Mouse (Mus musculus): ENCODE measurements around the gene Mcl1. TPM values are rescaled to one million over a fixed set of nuclear protein-coding genes. Genes with fewer than 3 reads are reported as not detected.

The Mcl1 gene
- polyA plus RNA-seq (2015; fragmentation: Nextera tagmentation; extraction: Ambion mirVana) = 37.3 and 47.5 TPM in 2 replicates

DNA sequence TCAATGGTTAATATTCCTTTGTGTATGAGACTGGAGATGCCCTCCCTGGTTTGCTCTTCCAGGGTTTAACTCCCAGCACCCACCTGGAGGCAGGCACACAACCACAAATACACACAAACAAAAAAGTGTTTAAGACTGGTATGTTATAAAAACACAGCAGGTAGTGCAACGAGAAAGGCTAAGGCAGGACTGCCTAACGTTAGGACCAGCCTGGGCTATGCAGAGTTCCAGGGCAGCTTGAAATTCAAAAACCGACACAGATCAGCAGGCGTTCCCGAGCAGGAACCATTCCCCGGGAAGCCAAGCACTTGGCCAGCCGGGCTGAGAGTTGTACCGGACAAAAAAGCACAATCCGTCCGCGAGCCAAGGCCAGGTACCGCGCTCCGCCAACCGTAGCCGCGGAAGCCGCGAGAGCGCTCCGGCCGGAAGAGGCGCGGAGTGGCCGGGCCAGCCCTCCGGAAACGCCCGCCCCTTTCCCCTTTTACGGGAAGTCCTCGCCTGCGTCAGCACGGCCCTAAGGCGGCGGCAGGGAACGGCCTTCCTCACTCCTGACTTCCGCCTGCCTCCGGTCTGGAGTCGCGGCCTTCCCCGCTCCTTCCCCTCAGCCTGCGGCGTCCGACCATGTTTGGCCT lies at the start of gene Mcl1:
TSS of gene Mcl1 (plus strand) at position 553 of the 632 bp plus-strand sequence.

DNA sequence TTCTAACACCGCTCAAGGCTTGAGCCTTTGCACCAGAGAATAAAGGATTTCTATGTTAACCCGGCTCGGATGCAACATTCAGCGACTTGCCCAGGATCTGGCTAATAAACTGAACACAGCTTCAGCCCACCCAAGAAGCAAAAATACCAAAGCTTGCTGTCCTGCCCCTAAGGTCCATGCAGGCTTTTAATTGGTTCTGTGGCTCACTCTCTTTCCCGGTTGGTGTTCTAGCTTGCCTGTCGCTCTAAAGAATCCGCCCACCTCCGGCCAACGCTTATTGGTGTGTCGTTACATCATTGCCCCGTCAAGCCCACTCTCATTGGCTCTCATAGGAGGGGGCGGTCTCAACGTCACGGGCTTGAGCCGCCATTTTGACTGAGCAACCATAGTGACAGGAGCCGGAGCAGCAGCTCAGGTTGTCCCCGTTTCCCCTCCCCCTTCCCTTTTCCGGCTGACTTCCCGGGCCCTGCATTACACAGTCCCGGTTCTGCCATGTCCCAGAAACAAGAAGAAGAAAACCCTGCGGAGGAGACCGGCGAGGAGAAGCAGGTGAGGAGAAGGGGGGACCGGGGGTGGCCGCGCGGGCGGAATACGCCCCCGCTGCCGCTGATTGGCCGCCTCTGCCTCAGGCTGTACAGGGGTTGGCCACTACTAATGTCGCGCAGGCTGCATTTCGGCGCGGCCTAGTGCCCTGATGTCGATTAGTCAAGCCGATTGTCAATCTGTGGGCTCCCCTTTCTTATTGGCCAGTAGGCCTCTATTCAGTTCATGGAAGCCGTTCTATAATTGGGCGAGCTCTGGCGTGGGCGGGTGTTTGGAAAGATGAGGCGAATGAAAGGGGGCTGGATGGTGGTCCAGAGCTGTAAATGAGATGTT lies 33.7 kb upstream of the Mcl1 start, which contains the start of gene Ensa:
TSS of gene Ensa (plus strand) at position 366 of the 876 bp plus-strand sequence.

DNA sequence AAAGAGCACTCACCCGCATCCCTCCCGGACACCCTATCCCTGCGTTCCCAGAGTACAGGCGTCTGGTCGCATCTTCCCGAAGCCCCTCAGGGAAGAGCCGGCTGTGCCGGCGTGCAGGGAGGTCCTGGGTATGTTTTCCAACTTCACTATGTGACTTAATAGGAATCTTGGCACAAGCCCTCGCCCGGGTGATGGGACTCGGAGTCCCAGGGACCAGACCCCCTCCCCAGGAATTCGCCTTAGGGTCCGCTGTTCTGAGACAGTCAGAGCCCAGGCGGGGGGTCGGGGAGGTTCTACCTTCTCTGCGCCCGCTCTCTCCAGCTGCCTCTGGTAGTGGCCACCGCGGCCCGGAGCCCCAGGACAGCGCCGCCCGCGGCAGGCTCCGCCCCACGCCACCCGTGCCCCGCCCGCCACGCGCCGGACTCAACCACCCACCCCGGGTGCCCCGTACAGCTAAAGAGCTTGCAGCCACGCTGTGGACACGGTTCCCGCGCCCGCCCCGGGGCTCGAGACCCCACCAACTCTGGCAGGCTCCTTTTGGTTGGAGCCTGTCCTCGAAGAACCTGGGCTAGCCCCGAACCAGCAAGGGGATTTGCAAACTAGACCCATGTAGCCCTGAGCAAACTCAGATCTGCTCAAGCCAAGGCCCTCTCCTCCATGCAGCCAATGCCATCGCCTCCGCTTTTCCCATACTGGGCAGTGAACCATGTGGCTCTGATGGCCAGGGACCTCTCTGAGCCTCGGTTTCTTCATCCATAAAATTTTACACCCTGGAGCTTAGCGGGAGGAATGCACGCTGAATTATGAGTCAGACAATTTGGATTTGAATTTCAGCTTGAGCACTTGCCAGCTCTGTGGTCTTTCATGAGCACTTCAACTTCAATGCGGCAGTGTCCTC lies 29.2 kb downstream of the Mcl1 start, which contains the start of gene Adamtsl4:
TSS of gene Adamtsl4 (minus strand) at position 394 of the 898 bp plus-strand sequence.

Other genes with a start within 250 kb of the Mcl1 start
- 9.4 and 10.5 TPM in 2 replicates for gene Arnt, start 224.4 kb upstream of the Mcl1 start, polyA plus RNA-seq (2015; fragmentation: Nextera tagmentation; extraction: Ambion mirVana)
- 15.4 and 31.3 TPM in 2 replicates for gene Ctsk, start 159.5 kb upstream of the Mcl1 start, polyA plus RNA-seq (2015; fragmentation: Nextera tagmentation; extraction: Ambion mirVana)
- gene Ctss, start 132.0 kb upstream of the Mcl1 start, polyA plus RNA-seq (2015; fragmentation: Nextera tagmentation; extraction: Ambion mirVana) = 38.5 and 40.3 TPM in 2 replicates
- gene Hormad1, start 99.1 kb upstream of the Mcl1 start, polyA plus RNA-seq (2015; fragmentation: Nextera tagmentation; extraction: Ambion mirVana) = not detected in 2 replicates
- 19.0 and 20.1 TPM in 2 replicates for gene Golph3l, start 69.9 kb upstream of the Mcl1 start, polyA plus RNA-seq (2015; fragmentation: Nextera tagmentation; extraction: Ambion mirVana)
- gene Ensa, start 33.8 kb upstream of the Mcl1 start, polyA plus RNA-seq (2015; fragmentation: Nextera tagmentation; extraction: Ambion mirVana) = 125 and 136 TPM in 2 replicates
- gene Adamtsl4, start 29.1 kb downstream of the Mcl1 start, polyA plus RNA-seq (2015; fragmentation: Nextera tagmentation; extraction: Ambion mirVana) = 3.1 TPM in 2 replicates
- 13.1 and 19.6 TPM in 2 replicates for gene Ecm1, start 80.8 kb downstream of the Mcl1 start, polyA plus RNA-seq (2015; fragmentation: Nextera tagmentation; extraction: Ambion mirVana)
- 36.3 and 41.3 TPM in 2 replicates for gene Tars2, start 101.4 kb downstream of the Mcl1 start, polyA plus RNA-seq (2015; fragmentation: Nextera tagmentation; extraction: Ambion mirVana)
- gene Rprd2, start 160.1 kb downstream of the Mcl1 start, polyA plus RNA-seq (2015; fragmentation: Nextera tagmentation; extraction: Ambion mirVana) = 18.6 and 19.4 TPM in 2 replicates
- gene Prpf3, start 197.1 kb downstream of the Mcl1 start, polyA plus RNA-seq (2015; fragmentation: Nextera tagmentation; extraction: Ambion mirVana) = 15.8 and 22.0 TPM in 2 replicates
- gene Mrps21, start 212.7 kb downstream of the Mcl1 start, polyA plus RNA-seq (2015; fragmentation: Nextera tagmentation; extraction: Ambion mirVana) = 266 and 288 TPM in 2 replicates
- 6.5 and 7.3 TPM in 2 replicates for gene Ciart, start 223.5 kb downstream of the Mcl1 start, polyA plus RNA-seq (2015; fragmentation: Nextera tagmentation; extraction: Ambion mirVana)
- 22.7 and 24.3 TPM in 2 replicates for gene BC028528, start 233.2 kb downstream of the Mcl1 start, polyA plus RNA-seq (2015; fragmentation: Nextera tagmentation; extraction: Ambion mirVana)
- gene Aph1a, start 235.2 kb downstream of the Mcl1 start, polyA plus RNA-seq (2015; fragmentation: Nextera tagmentation; extraction: Ambion mirVana) = 36.6 and 37.6 TPM in 2 replicates
- 4.6 and 7.2 TPM in 2 replicates for gene Car14, start 245.9 kb downstream of the Mcl1 start, polyA plus RNA-seq (2015; fragmentation: Nextera tagmentation; extraction: Ambion mirVana)

All from neural tube, postnatal 0 days (tissue).